ENCODE assay signal across 19 mouse cellular contexts in genomic region chr3:96715854-96716253, GRCm38 (mm10). TPM values are rescaled to one million over a fixed set of nuclear protein-coding genes. Genes with fewer than 3 reads are reported as not detected.
DNase-seq lines count a peak whose midpoint lies in the region; ATAC-seq and TF ChIP-seq lines count a peak whose summit lies in the region.
"Had no signal": no experiment of that assay in that cellular context is flagged by ENCODE, and none has a peak within 500 bp of the region (broad histone marks: within the 10 kb centered on the region; RNA-seq: fewer than 3 reads in every experiment).

No protein-coding gene starts in this region.

- TF ChIP-seq CTCF in heart, postnatal 0 days (IDR thresholded peaks at IDR 0.05; ENCODE audit: low read depth), result no peak
- no peak for TF ChIP-seq CTCF in liver, postnatal 0 days (IDR thresholded peaks at IDR 0.05; ENCODE audit: low read depth)

- H3K27me3 ChIP-seq in heart, postnatal 0 days (ENCODE audit: control insufficient read depth, insufficient read depth, low read length), result no peaks in the 10 kb centered on the region
- H3K27me3 ChIP-seq in heart, embryonic 11.5 days (ENCODE audit: control insufficient read depth, insufficient read depth, low read length), result no peaks in the 10 kb centered on the region
- H3K27me3 ChIP-seq in liver, postnatal 0 days (ENCODE audit: insufficient read depth, low read length), result no peaks in the 10 kb centered on the region
- H3K27me3 ChIP-seq: embryonic facial prominence, embryonic 13.5 days; limb, embryonic 15.5 days; midbrain, embryonic 13.5 days; neural tube, embryonic 15.5 days had no signal

- H3K27ac ChIP-seq in heart, postnatal 0 days (ENCODE audit: low read depth), result 0 out of 2 replicates have a peak overlapping the region, but pooled peaks have one; percentile 3
- no peak overlapping the region for H3K27ac ChIP-seq in heart, embryonic 11.5 days (ENCODE audit: low read depth, low read length)
- H3K27ac ChIP-seq in liver, postnatal 0 days (ENCODE audit: low read depth), result peak overlapping the region; percentile 49; the same call in 1 of the 2 replicates
- H3K27ac ChIP-seq: embryonic facial prominence, embryonic 13.5 days; hindbrain, embryonic 10.5 days; limb, embryonic 15.5 days; midbrain, embryonic 13.5 days; neural tube, embryonic 15.5 days had no signal

- no peak overlapping the region for H3K4me3 ChIP-seq in heart, postnatal 0 days (ENCODE audit: low read depth, low read length)
- no peak overlapping the region for H3K4me3 ChIP-seq in heart, embryonic 11.5 days (ENCODE audit: low read depth, low read length)
- H3K4me3 ChIP-seq in liver, postnatal 0 days (ENCODE audit: low read depth, low read length), result no peak overlapping the region
- H3K4me3 ChIP-seq: embryonic facial prominence, embryonic 13.5 days; hindbrain, embryonic 10.5 days; limb, embryonic 15.5 days; midbrain, embryonic 13.5 days; myocyte; neural tube, embryonic 15.5 days had no signal

- WGBS in heart, postnatal 0 days, result 61% methylated on average over 2 of the region's 2 CpGs
- WGBS in heart, embryonic 11.5 days (ENCODE audit: insufficient replicate concordance), result 61% methylated on average over 2 of the region's 2 CpGs
- WGBS in liver, postnatal 0 days (ENCODE audit: insufficient replicate concordance), result 33% methylated on average over 2 of the region's 2 CpGs

- no peak overlapping the region for H3K4me2 ChIP-seq in heart, postnatal 0 days (ENCODE audit: low read depth, low read length)
- H3K4me2 ChIP-seq in heart, embryonic 11.5 days, result no peak overlapping the region
- no peak overlapping the region for H3K4me2 ChIP-seq in liver, postnatal 0 days (ENCODE audit: low read depth, low read length)
- H3K4me2 ChIP-seq: embryonic facial prominence, embryonic 13.5 days; limb, embryonic 15.5 days; midbrain, embryonic 13.5 days; neural tube, embryonic 15.5 days had no signal

- no peak for DNase-seq in heart, postnatal 0 days (ENCODE audit: low spot score)
- DNase-seq in 416B (ENCODE audit: low read depth), result peak; percentile 70
- no peak for DNase-seq in liver, postnatal 0 days
- no peak for DNase-seq in embryo, embryonic 10 days (ENCODE audit: low spot score)
- no peak for DNase-seq in testis, postnatal 10 days (ENCODE audit: low spot score)
- DNase-seq: adrenal gland, adult 2 months; cerebellum, adult 2 months; gastrocnemius, postnatal 10 days; kidney, adult 2 months; thymus, postnatal 4 days had no signal

- no peak for ATAC-seq in heart, postnatal 0 days (ENCODE audit: insufficient read depth, low read depth)
- no peak for ATAC-seq in heart, embryonic 11.5 days (replicated peaks; ENCODE audit: insufficient number of reproducible peaks, low FRiP score, low TSS enrichment)
- peak; percentile 52 for ATAC-seq in activated CD4-positive, CD25-positive, alpha-beta regulatory T cell, adult 4 months
- ATAC-seq in liver, postnatal 0 days, result no peak
- ATAC-seq: forebrain, embryonic 16.5 days; midbrain, embryonic 13.5 days had no signal

- peaks cover 71% of the 10 kb centered on the region for H3K36me3 ChIP-seq in heart, postnatal 0 days (replicated peaks; ENCODE audit: control insufficient read depth, insufficient read depth, low read length)
- H3K36me3 ChIP-seq in heart, embryonic 11.5 days (ENCODE audit: control insufficient read depth, insufficient read depth, low read length), result peaks cover 34% of the 10 kb centered on the region
- H3K36me3 ChIP-seq in liver, postnatal 0 days (replicated peaks; ENCODE audit: insufficient read depth, low read length), result peaks cover 64% of the 10 kb centered on the region

- no peaks in the 10 kb centered on the region for H3K4me1 ChIP-seq in heart, postnatal 0 days (ENCODE audit: control insufficient read depth, insufficient read depth)
- no peaks in the 10 kb centered on the region for H3K4me1 ChIP-seq in heart, embryonic 11.5 days (ENCODE audit: control insufficient read depth, insufficient read depth, low read length)
- H3K4me1 ChIP-seq in liver, postnatal 0 days (ENCODE audit: insufficient read depth), result peaks cover 4% of the 10 kb centered on the region; the same call in 1 of the 2 replicates
- H3K4me1 ChIP-seq: embryonic facial prominence, embryonic 13.5 days; limb, embryonic 15.5 days; midbrain, embryonic 13.5 days had no signal

- no peak for TF ChIP-seq EP300 in heart, postnatal 0 days (IDR thresholded peaks at IDR 0.05; ENCODE audit: low read depth)
- TF ChIP-seq EP300 in liver, postnatal 0 days (IDR thresholded peaks at IDR 0.05; ENCODE audit: low read depth), result no peak

- no peak overlapping the region for H3K9ac ChIP-seq in heart, postnatal 0 days (replicated peaks; ENCODE audit: low read depth, low read length)
- no peak overlapping the region for H3K9ac ChIP-seq in heart, embryonic 11.5 days (ENCODE audit: low read depth, low read length)
- no peak overlapping the region for H3K9ac ChIP-seq in liver, postnatal 0 days (replicated peaks)
- H3K9ac ChIP-seq: embryonic facial prominence, embryonic 13.5 days; limb, embryonic 15.5 days; midbrain, embryonic 13.5 days; neural tube, embryonic 15.5 days had no signal

- H3K9me3 ChIP-seq in heart, postnatal 0 days (replicated peaks; ENCODE audit: control insufficient read depth, low read length), result no peaks in the 10 kb centered on the region
- H3K9me3 ChIP-seq in heart, embryonic 11.5 days (replicated peaks; ENCODE audit: control insufficient read depth, low read length), result no peaks in the 10 kb centered on the region
- no peaks in the 10 kb centered on the region for H3K9me3 ChIP-seq in liver, postnatal 0 days (ENCODE audit: low read length)
- H3K9me3 ChIP-seq: embryonic facial prominence, embryonic 13.5 days; hindbrain, embryonic 10.5 days; limb, embryonic 15.5 days; midbrain, embryonic 13.5 days; neural tube, embryonic 15.5 days had no signal

RNA-seq across cellular contexts. Expression of gene Nudt17, which starts 7.5 kb away (rescaled TPM):
- total RNA-seq in heart, postnatal 0 days (2014; rRNA removed; ENCODE audit: low replicate concordance), result 2.5 and 9.9 TPM in 2 replicates
- polyA plus RNA-seq in heart, postnatal 0 days (2015; fragmentation: Nextera tagmentation; extraction: Ambion mirVana), result 6.9 and 7.9 TPM in 2 replicates
- 7.4 and 9.3 TPM in 2 replicates for polyA plus RNA-seq in heart, embryonic 11.5 days (2014; fragmentation: Nextera tagmentation; extraction: Ambion mirVana)
- 1 to 10 TPM; 1.1 to 1.4 TPM for polyA plus RNA-seq in activated CD4-positive, CD25-positive, alpha-beta regulatory T cell, adult 4 months (2017; shearing (Covaris generic))
- polyA plus RNA-seq in liver, postnatal 0 days (2015; fragmentation: Nextera tagmentation; extraction: Ambion mirVana), result 0.29 and 0.38 TPM in 2 replicates

RNA-seq across cellular contexts. Expression of gene Polr3c, which starts 11.6 kb away (rescaled TPM):
- 9.7 and 25.4 TPM in 2 replicates for total RNA-seq in heart, postnatal 0 days (2014; rRNA removed; ENCODE audit: low replicate concordance)
- 21.7 and 23.0 TPM in 2 replicates for polyA plus RNA-seq in heart, postnatal 0 days (2015; fragmentation: Nextera tagmentation; extraction: Ambion mirVana)
- 31.4 and 32.7 TPM in 2 replicates for polyA plus RNA-seq in heart, embryonic 11.5 days (2014; fragmentation: Nextera tagmentation; extraction: Ambion mirVana)
- polyA plus RNA-seq in activated CD4-positive, CD25-positive, alpha-beta regulatory T cell, adult 4 months (2017; shearing (Covaris generic)), result 10 to 100 TPM; 67.6 to 69.6 TPM
- 10.4 and 11.6 TPM in 2 replicates for polyA plus RNA-seq in liver, postnatal 0 days (2015; fragmentation: Nextera tagmentation; extraction: Ambion mirVana)

RNA-seq across cellular contexts. Expression of gene Rnf115, which starts 11.6 kb away (rescaled TPM):
- total RNA-seq in heart, postnatal 0 days (2014; rRNA removed; ENCODE audit: low replicate concordance), result 27.0 and 35.6 TPM in 2 replicates
- polyA plus RNA-seq in heart, postnatal 0 days (2015; fragmentation: Nextera tagmentation; extraction: Ambion mirVana), result 29.0 and 30.0 TPM in 2 replicates
- polyA plus RNA-seq in heart, embryonic 11.5 days (2014; fragmentation: Nextera tagmentation; extraction: Ambion mirVana), result 53.9 and 56.1 TPM in 2 replicates
- 10 to 100 TPM; 62.2 to 68.7 TPM for polyA plus RNA-seq in activated CD4-positive, CD25-positive, alpha-beta regulatory T cell, adult 4 months (2017; shearing (Covaris generic))
- polyA plus RNA-seq in liver, postnatal 0 days (2015; fragmentation: Nextera tagmentation; extraction: Ambion mirVana), result 28.6 and 29.7 TPM in 2 replicates

RNA-seq across cellular contexts. Expression of gene Pias3, which starts 19.7 kb away (rescaled TPM):
- total RNA-seq in heart, postnatal 0 days (2014; rRNA removed; ENCODE audit: low replicate concordance), result 13.8 and 17.4 TPM in 2 replicates
- 19.3 and 22.5 TPM in 2 replicates for polyA plus RNA-seq in heart, postnatal 0 days (2015; fragmentation: Nextera tagmentation; extraction: Ambion mirVana)
- polyA plus RNA-seq in heart, embryonic 11.5 days (2014; fragmentation: Nextera tagmentation; extraction: Ambion mirVana), result 26.9 and 30.2 TPM in 2 replicates
- 10 to 100 TPM; 30.8 to 41.5 TPM for polyA plus RNA-seq in activated CD4-positive, CD25-positive, alpha-beta regulatory T cell, adult 4 months (2017; shearing (Covaris generic))
- polyA plus RNA-seq in liver, postnatal 0 days (2015; fragmentation: Nextera tagmentation; extraction: Ambion mirVana), result 4.6 and 5.2 TPM in 2 replicates

RNA-seq across cellular contexts. Expression of gene Ankrd35, which starts 45.9 kb away (rescaled TPM):
- total RNA-seq in heart, postnatal 0 days (2014; rRNA removed; ENCODE audit: low replicate concordance), result 0.39 and 0.88 TPM in 2 replicates
- 0.31 and 0.32 TPM in 2 replicates for polyA plus RNA-seq in heart, postnatal 0 days (2015; fragmentation: Nextera tagmentation; extraction: Ambion mirVana)
- polyA plus RNA-seq in heart, embryonic 11.5 days (2014; fragmentation: Nextera tagmentation; extraction: Ambion mirVana), result 0.15 and 0.33 TPM in 2 replicates
- polyA plus RNA-seq in activated CD4-positive, CD25-positive, alpha-beta regulatory T cell, adult 4 months (2017; shearing (Covaris generic)), result under 1 TPM in 1 of 2 experiments, not detected in 1; 0.13 TPM
- polyA plus RNA-seq in liver, postnatal 0 days (2015; fragmentation: Nextera tagmentation; extraction: Ambion mirVana), result 0.37 and 0.45 TPM in 2 replicates
